Mouse (Mus musculus): ENCODE measurements at regions not wholly inside any gene's neighbourhood (a gene's known extent, or its start where the extent isn't known, plus 50 kb on each side); places are given as distances from the start of the nearest gene placed in this dataset.

DNA sequence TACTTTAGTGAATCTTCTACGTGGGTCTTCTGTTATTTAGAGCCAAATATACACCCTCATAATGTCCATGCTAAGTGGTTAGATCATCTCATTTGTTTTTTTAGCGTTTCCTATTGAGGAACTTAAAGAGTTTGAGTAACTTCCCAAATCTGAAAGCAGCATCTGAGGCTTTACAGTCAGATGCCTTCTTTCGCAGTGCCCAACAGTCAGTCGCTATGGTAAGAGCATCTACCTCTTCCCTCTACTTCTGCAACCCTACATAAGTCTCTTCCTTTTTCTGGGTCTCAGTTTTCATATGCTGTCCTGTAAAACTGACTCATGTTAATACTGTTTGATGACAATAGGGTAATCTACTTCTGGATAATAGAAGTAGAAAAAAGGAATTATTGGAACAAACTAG is 146.8 kb downstream of the Ktn1 start:
- no peak for DNase-seq (ENCODE audit: extremely low read depth, insufficient read length, low spot score)

DNA sequence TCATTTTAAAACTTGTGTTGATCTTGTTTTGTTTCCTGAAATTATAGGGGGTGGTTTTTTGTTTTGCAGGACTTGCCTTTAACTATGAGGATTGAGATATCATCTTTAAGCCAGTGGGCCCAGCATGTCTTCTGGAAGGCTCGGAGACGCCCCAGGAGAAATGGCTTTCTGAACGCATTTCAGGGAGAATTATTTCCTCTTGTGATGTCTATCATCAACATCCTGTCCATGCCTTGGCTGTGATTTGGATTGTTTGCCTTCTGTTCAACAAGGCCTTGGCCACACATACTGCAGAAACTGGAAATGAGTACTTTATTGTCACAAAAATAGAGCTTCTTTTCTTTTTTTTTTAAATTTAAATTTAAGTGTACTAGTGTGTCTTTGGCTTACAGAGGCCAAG is 150.0 kb downstream of the Ktn1 start:
- DNase-seq (ENCODE audit: extremely low read depth, insufficient read length, low spot score): no peak

DNA sequence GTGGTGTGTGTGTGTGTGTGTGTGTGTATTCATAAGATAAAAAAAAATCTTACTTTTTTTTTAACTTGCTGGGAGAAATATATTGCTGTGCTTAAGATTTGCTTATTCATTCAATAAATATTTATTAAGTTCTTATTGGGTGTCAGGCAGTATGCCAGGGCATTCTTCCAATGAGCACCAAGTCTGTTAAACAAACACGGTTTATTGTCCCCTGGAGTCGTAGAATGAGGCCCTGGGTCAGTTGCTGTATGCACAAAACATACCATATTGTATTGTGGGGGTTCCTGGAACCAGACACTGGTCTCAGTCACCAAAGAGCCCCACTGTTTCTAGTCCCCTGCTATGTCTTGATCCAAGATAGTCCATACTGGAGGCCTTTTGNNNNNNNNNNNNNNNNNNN is 151.3 kb downstream of the Ktn1 start:
- no peak for DNase-seq (ENCODE audit: extremely low read depth, insufficient read length, low spot score)

DNA sequence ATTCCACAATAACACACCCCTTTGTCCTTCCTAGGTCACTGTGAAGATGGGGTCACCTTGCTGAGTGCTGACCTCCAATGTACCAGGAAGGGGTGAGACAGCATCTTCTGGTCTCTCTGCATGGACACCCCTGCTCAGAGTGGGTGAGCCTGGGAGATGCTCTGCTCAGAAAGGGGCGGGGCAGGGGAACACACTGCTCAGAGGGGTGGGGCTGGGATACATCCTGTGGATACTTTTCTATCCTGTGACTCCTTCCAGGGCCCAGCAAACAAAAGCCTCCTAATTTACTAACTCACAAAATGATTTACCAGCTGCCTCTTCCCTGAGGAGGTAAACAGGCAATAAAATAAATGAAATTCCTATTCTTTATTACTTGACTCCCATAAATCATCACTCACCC is 157.0 kb downstream of the Ktn1 start:
- peak; percentile 38 for DNase-seq (ENCODE audit: extremely low read depth, insufficient read length, low spot score)

DNA sequence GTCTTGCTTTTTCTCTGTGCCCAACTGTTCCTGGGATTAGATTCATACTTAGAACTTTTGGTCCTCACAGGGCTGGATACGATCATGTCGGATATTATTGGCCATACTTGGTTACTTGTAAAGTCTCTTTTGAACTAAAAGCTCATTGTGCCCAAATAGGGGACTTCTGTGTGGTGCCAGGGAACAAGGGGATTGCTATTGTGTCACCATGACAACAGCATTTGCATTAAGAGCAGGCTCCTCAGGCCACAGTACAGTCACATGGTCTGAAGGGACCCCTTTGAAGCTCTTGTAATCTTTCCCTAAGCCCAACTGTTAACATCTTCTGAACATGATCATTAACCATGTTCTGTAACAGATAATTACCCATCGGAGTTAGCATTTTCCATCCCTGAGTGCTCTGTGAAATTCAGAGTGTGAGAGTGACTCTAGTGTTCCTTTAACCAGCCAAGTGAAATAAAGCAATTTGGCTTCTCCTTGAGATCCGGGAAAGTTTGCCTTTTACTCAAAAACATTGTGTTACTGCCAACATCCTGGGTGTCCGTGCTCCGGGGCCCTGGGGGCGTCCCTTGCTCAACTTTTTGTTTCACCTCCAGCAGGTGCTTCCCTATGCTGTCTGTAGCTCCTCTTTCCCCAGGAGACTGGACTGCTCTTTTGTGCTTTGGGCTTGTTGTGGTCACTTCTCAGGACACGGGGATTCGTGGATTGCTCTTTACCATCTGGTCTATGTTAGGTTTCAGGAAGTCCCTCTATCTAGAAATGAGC is 157.7 kb downstream of the Ktn1 start:
- DNase-seq (ENCODE audit: extremely low read depth, insufficient read length, low spot score): no peak

DNA sequence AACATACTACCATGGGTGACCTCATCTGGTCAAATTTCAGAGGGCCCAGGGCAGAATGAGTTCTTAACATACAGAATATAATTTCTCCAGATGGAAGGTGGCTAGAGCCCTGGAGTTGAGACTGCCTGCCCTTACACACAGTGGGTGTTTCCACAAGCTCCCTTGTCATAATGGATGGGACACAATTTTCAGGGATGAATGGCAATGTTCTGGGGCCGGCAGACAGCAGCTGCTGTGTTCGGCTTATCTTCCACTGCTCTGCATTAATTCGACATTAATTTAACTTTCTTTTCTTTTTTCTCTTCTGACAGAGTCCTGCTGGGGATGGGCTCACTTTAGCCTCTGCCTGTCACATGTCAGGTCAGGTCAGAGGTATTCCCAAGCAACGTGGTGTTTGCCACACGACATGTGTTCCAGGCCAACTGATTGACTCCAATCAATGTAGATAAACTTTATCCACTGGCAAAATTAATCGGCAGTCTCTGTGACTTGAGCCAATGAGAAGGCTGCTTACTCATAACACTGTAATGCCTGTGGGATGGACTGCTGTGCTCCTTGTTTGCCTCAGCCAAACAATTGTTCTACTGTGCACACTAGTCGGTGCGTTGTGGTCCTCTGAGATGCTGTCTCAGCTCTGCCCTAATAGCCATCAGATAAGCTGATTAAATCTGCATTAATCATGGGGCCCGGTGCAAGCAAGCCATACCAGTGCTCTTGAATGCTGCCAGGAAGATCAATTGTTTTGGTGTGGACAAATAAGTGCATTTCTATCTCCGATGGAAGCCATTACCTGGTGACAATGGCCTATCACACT is 160.1 kb downstream of the Ktn1 start:
- DNase-seq (ENCODE audit: extremely low read depth, insufficient read length, low spot score): peak; percentile 8

DNA sequence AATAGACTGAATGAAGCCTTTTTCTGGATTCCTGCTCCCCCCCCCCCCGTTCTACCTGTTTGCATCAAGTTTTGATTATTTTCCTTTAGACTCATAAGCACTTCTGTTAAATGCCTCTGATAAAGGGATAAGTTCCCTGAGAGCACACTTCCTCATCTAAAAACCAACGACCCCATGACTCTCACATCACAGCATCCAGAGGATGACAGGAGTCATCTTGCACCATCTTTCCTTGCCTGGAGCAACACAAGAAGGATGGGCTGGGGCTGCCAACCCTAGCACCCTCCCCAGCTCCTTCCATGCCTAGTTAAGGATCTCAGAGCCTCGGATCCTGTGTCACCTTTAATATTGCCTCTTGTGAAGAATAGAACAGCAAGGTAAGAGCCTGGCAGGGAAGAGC is 170.0 kb downstream of the Ktn1 start:
- no peak for DNase-seq (ENCODE audit: extremely low read depth, insufficient read length, low spot score)

DNA sequence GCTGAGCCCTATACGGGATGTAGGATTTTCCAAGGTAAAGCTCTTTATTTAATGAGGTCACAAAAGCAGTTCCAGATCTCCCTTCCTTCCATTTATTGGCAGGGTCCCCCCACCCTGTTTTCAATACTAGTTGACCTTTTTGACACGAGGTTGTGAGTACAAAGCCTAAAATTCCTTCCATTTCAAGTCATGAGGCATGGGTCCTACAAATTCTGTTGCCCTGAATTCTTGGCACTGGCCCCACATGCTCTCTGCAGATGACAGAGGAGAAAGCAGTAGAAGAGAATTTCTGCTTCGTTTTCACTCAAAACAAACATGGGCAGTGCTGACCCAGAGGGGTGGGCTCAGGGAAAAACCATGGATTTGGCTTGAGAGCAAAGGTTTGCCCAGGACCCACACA is 170.4 kb downstream of the Ktn1 start:
- no peak for DNase-seq (ENCODE audit: extremely low read depth, insufficient read length, low spot score)

DNA sequence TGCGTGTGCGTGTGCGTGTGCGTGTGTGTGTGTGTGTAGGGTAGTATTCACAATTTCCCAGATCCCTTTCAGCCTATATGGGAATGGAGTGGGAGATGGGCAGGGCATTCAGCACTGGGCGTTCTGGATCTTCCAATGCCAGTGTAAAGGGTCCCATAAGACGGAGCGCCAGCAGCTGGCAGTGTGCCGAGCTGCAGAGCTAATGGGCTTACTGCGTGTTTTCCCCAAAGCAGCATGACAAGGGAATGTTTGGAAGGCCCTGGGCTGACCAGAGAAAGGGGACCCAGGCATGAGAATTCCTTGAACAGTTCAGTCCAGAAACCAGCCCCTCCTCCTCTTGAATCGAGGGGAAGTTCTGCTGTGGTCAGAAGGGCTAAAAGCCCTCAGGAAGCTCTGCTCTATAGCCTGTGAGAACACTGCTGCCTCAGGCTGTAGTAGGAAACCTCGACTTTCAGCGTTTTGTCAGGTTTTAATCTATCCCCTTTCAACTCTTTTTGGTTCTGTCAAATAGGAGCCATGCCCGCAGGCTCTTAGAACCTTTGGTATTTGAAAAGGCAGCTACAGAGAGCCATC is 172.4 kb downstream of the Ktn1 start:
- DNase-seq (ENCODE audit: extremely low read depth, insufficient read length, low spot score): no peak

DNA sequence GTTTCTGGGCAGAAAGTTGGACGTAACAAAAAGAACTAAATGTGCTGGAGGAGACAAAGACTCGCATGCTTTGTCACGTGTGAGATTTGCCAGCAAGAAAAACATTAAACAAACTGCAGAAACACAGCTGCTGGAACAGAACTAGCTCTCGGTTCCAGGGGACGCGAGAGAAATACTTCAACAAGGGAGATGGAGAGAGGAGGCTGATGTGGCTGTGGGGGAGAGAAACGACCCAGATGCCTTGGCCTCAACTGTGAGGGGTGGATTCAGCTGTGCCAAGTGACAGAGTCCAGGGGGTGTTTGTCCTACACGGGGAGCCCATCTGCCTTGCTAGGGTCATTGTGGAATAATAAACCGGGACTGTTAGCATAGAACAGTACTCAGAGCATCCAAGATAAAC is 174.9 kb downstream of the Ktn1 start:
- no peak for DNase-seq (ENCODE audit: extremely low read depth, insufficient read length, low spot score)

DNA sequence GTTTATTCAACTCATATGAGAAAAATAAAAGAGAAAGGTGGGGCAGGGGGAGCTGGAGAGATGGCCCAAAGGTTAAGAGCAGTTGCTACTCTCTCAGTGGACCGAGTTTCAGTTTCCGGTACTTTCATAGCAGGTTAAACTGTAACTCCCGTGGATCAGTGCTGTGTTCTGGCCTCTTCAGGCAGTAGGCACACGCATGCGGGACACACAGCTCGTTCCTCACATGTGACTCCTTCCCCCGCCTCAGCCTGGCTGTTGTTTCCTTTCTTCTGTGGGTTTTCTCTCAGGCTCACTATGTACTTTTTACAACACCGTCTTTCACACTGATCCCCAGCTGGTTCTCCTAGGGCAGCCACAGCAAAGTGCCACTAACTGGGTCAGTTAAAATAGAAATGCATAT is 175.4 kb downstream of the Ktn1 start:
- no peak for DNase-seq (ENCODE audit: extremely low read depth, insufficient read length, low spot score)

DNA sequence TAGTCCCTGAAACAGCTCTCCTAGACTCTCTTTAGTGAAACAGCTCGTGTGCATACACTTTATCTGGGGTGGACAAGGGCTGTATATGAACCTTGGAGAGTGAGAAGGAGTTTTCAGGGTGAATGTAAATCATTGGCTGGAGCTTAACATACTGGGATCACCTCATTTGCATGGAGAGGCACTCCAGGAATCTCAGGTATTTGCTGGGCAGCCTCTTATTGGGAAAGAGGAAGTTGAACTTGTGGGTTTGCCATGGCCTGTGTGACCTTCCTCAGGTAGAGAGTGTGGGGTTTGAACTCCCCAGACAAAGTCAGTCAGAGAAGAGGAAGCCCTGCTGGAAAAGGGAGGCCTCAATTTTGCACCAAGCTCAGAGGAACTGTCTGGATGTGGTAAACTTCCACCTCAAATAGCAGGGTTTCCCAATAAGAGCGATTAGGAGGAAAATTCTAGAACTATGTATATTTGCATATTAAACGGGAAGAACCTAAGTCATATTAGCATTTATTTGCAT is 177.3 kb downstream of the Ktn1 start:
- DNase-seq (ENCODE audit: extremely low read depth, insufficient read length, low spot score): no peak

DNA sequence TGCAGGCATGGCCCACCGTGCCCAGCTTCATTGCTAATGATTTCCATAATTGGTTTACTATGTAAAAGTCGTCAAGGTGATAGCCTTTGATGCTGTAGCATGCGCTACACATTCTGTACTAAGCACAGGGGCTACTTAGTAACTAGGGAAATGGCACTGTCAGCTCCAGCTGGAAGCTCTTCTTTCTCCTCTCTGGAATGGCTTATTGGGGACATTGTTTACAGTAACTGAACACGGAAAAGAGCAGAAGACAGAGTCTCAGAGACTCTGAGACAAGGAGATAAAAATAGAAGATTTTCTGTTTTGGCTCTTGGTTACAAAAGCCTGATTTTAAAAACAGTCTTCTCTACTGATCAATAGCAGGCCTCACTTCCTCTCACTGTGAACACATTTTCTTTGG is 178.3 kb downstream of the Ktn1 start:
- DNase-seq (ENCODE audit: extremely low read depth, insufficient read length, low spot score): no peak

DNA sequence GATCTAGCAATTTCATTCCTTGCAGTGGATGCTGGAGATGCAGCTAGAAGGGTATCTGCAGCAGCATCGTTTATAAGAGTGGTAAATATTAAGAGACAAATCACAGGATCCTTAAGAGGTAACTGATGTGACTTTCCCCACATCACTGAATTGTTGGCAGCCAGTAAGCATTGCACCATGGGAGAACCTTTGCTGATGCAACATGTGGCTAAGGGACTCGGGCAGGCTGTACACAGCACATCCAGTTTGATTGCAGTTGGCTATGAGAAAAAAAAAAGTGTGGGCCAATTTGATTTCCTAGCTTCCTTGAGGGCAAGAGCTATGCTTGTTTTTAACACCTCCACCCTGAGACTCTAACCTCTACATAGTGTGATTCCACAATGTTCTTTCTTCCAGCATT is 179.4 kb downstream of the Ktn1 start:
- DNase-seq (ENCODE audit: extremely low read depth, insufficient read length, low spot score): no peak

DNA sequence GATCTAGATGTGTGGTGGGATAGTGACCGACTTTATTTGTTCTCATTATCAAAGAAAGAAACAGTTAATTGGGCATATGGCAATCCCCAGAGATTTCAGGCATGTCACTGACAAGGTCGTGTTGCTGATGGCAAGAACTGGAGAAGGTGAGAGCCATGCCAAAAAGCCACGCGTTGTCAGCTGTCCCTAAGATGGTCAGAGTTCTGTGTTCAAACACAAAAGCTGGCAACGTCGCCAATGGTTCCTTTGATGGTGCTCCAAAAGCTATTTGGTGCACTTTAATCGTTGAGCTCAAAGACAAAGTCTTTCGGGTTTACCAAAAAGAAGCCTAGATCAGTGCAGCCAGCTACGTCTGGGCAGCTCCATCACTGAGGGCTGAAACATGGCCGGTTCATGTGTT is 185.4 kb downstream of the Ktn1 start:
- DNase-seq (ENCODE audit: extremely low read depth, insufficient read length, low spot score): no peak

DNA sequence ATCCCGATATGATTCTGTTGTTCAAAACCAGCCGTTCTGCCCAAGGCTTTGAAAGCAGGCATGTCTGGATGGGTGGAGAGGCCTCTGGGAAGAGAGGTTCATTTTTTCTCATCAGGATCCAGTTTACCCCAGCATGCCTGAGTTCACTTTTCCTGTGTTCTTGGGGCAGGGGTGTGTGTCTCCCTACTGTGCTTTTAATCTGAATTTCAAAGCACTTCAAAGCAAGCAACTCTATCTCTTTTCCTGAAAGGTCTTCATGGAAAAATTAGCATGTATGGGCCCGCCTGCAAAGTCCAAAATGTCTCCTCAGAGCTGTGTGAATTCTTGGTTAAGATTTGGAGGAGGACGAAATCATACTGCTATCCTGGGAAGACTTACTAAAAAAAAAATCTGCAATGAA is 187.2 kb downstream of the Ktn1 start:
- no peak for DNase-seq (ENCODE audit: extremely low read depth, insufficient read length, low spot score)

DNA sequence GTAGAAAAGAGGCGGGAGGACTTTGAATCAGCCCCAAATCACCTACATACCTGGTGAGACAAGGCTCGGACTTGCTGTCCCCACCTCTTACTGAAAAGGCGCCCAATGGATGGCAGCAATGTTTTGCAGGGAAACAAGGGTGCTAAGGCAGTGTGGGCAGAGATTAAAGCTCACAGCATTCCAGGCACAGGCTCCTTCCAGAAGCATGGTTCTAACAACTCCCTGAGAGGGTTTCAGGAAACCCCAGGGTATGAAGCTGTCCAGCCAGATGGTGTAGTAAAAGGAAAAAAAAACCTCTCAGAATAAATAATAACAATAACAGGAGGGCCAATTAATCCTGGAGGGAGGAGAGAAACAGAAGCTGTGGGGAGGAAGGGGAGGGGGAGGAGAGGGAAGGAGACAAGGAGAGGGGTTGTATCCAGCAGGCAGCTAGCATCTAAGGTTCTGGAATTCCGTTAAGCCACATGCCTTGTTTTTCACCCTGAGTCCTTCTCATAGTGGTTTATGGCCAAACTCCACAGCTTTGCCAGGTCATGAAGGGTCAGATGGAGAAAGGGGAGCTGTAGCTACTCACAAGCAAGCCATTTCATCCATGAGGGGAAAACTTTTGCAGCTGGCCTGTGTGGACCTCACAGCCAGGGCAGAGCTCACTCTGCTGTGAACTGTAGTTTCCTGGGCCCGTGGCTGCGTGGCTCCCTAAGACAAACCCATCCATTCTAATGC is 191.4 kb downstream of the Ktn1 start:
- DNase-seq (ENCODE audit: extremely low read depth, insufficient read length, low spot score): no peak

DNA sequence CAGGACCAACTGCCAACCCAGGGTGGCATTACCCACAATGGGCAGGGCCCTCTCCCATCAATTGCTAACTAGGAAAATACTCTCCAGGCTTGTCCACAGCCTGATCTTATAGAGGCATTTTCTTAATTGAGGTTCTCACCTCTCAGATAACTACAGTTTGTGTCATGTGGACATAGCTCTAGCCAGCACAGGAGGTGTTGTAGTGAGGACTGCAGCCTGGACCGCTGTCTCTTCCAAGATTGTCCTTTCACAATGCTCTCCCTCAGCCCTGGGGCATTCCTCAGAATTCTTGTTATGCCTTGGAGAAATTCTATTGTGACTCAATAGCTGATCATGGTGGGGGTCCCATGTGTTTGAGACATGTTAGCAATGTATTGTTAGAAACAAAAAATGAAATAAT is 196.1 kb downstream of the Ktn1 start:
- no peak for DNase-seq (ENCODE audit: extremely low read depth, insufficient read length, low spot score)

DNA sequence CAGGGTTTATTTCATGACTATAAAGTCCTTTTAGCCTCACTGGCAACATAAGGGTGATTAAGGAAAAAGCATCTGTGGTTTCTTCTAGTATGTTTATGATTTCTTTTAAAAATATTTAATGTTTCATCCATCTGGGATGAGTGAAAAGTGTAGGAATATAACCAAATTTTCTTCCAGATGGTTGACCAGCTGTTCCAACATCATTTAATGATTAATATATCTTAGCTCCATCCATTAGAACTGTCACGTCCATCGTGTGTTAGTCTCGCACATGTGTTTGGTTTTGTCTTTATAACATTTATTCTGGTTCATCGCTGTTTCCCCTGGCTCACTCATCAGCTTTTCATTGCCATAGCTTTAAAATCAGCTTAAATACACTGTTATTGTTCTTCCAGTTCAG is 200.6 kb downstream of the Ktn1 start:
- DNase-seq (ENCODE audit: extremely low read depth, insufficient read length, low spot score): no peak

DNA sequence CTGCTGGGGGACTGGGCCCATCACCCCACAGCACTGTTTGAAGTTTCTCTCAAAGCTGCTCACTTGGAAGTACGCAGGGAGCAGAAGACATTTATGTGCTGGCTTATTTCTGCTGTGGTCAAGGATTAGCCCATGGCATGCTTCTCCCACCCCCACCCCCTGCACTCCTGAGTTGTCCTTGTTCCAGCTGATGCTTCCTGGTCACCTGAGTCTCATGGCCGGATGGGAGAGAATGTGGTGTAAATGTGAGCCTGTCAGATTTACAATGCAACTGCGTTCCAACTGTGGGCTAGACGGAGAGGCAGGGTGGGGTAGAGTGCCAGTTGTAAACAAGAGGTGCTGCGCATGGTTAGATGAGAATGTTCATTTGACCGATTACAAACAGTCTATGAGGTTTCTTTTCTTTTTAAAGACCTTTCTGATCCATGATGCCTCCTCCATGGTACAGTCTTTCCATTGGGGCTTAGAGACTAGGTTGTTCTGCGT is 208.1 kb downstream of the Ktn1 start:
- no peak for DNase-seq (ENCODE audit: extremely low read depth, insufficient read length, low spot score)

DNA sequence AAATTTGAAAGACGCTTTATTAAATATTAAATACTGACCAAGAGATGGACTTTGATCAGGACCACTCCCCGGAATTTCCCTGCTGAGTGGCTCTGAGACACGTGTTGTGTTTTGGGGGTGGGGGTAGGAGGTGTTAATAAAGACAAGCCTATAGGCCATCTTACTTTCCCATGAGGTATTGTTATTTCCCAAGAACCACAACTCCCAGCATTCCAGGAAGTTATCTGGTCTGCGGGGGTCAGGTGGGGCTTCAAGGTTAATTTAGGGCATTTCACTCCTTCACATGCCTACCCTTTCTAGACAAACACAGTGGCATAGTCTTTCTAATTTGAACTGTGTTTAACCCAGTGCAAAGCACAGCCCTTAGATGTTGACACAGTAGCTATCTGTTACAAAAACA is 209.0 kb downstream of the Ktn1 start:
- DNase-seq (ENCODE audit: extremely low read depth, insufficient read length, low spot score): no peak
